Mouse (Mus musculus) lung, adult 2 months (tissue): ENCODE results near the gene Eif2b2.
A peak's percentile ranks its signal among the peaks of the same experiment; 100 is the strongest.

Source experiments
- CTCF ChIP-seq: fragments of 200-500 bp; IDR thresholded peaks from 2 replicates; pipeline ENCODE4 v1.5.1; 2011; ENCODE audit warnings: mild to moderate bottlenecking, low read length, control low read depth; ENCODE audit not compliant: insufficient read depth
- POLR2A ChIP-seq: fragments of 200-500 bp; IDR thresholded peaks from 2 replicates; pipeline ENCODE4 v1.6.1; 2011; ENCODE audit warnings: low read depth, mild to moderate bottlenecking, control low read depth, low read length, borderline replicate concordance; ENCODE audit errors: extremely low read depth

- peak; percentile 64; the same call in 1 of the 2 replicates for TF ChIP-seq POLR2A
- peak; percentile 11; the same call in 1 of the 2 replicates for TF ChIP-seq CTCF
Observed at GRCm38 (mm10) chr12:85270319-85270718, 51.0 kb downstream of the Eif2b2 start, which contains the start of gene Mlh3.
